Mouse (Mus musculus) stomach, embryonic 14.5 days (tissue): ENCODE data around the gene Clmn. TPM values are rescaled to one million over a fixed set of nuclear protein-coding genes. Genes with fewer than 3 reads are reported as not detected.

ENCODE experiments used
- ATAC-seq: fragments of 200-750 bp; cut with Nextera tagmentation; 2 replicates; pipeline ENCODE4 v1.8.0; 2017; ENCODE audit warnings: low read depth, moderate TSS enrichment; ENCODE audit not compliant: insufficient number of reproducible peaks, insufficient read depth, low FRiP score
- H3K27ac ChIP-seq: fragments of 300-500 bp; sonication (generic); 2 replicates; pipeline ENCODE4 v1.5.1; 2014; ENCODE audit warnings: mild to moderate bottlenecking, low read length, moderate library complexity, mixed read lengths
- H3K27me3 ChIP-seq: fragments of 300-500 bp; sonication (generic); 2 replicates; pipeline ENCODE4 v1.6.1; 2014; ENCODE audit warnings: low read length, control low read depth, mixed read lengths; ENCODE audit not compliant: control insufficient read depth, insufficient read depth
- H3K36me3 ChIP-seq: fragments of 300-500 bp; sonication (generic); 2 replicates; pipeline ENCODE4 v1.6.1; 2014; ENCODE audit warnings: mild to moderate bottlenecking, control low read depth, low read length, moderate library complexity, mixed read lengths; ENCODE audit not compliant: control insufficient read depth, insufficient read depth
- H3K4me1 ChIP-seq: fragments of 300-500 bp; sonication (generic); 2 replicates; pipeline ENCODE4 v1.6.1; 2014; ENCODE audit warnings: low read length, control low read depth, mixed read lengths; ENCODE audit not compliant: control insufficient read depth, insufficient read depth
- H3K4me2 ChIP-seq: fragments of 300-500 bp; sonication (generic); replicated peaks from 2 replicates; pipeline ENCODE4 v1.6.1; 2014; ENCODE audit warnings: low read depth, low read length, control low read depth
- H3K4me3 ChIP-seq: fragments of 300-500 bp; sonication (generic); 2 replicates; pipeline ENCODE4 v1.5.1; 2014; ENCODE audit warnings: low read depth, low read length, control low read depth
- H3K9ac ChIP-seq: fragments of 300-500 bp; sonication (generic); replicated peaks from 2 replicates; pipeline ENCODE4 v1.6.1; 2014; ENCODE audit warnings: low read depth, mild to moderate bottlenecking, control low read depth, low read length, moderate library complexity, mixed read lengths
- H3K9me3 ChIP-seq: fragments of 300-500 bp; sonication (generic); 2 replicates; pipeline ENCODE4 v1.6.1; 2016; ENCODE audit warnings: low read depth, low read length, control low read depth; ENCODE audit not compliant: control insufficient read depth
- WGBS: fragments of 180-500 bp; shearing (Covaris S2); extraction: QIAGEN DNeasy Blood & Tissue Kit; methylation state at CpG from one replicate; pipeline ENCODE4 v1.1.7; 2014; 5-methylcytosine and 5-hydroxymethylcytosine counted together
- polyA plus RNA-seq: library from polyadenylated mRNA; unstranded; fragments of >200 nt; fragmentation: Nextera tagmentation; extraction: Ambion mirVana; gene quantifications from 2 replicates; pipeline ENCODE4 v1.2.1, GENCODE M21; 2014

Gene Clmn
- polyA plus RNA-seq, 1 experiment from 2014 or later = 3.1 TPM

- Histone ChIP-seq H3K4me1 (no peaks in the 10 kb centered on the region), H3K27ac (no peak overlapping the region), H3K36me3 (no peaks in the 10 kb centered on the region), H3K9ac (no peak overlapping the region), H3K27me3 (no peaks in the 10 kb centered on the region), H3K4me2 (no peak overlapping the region), H3K9me3 (no peaks in the 10 kb centered on the region), H3K4me3 (no peak overlapping the region)
- WGBS = 85% methylated on average over 8 of the region's 8 CpGs
- ATAC-seq = no peak
These were observed 25.2 kb upstream of the Clmn start for GRCm38 (mm10) chr12:104890066-104890465.

GRCm38 (mm10) chr12:104886104-104886503 lies 21.2 kb upstream of the Clmn start:
- Histone ChIP-seq H3K9me3 (no peaks in the 10 kb centered on the region), H3K27ac (no peak overlapping the region), H3K36me3 (no peaks in the 10 kb centered on the region), H3K4me3 (no peak overlapping the region), H3K27me3 (no peaks in the 10 kb centered on the region), H3K4me2 (no peak overlapping the region), H3K9ac (no peak overlapping the region), H3K4me1 (no peaks in the 10 kb centered on the region)
- no peak for ATAC-seq
- 82% methylated on average over 7 of the region's 7 CpGs for WGBS

GRCm38 (mm10) chr12:104882533-104882932 lies 17.7 kb upstream of the Clmn start:
- Histone ChIP-seq H3K4me1 (no peaks in the 10 kb centered on the region), H3K36me3 (no peaks in the 10 kb centered on the region), H3K27me3 (no peaks in the 10 kb centered on the region), H3K9ac (no peak overlapping the region), H3K4me2 (no peak overlapping the region), H3K27ac (peak overlapping the region; percentile 33; the same call in 1 of the 2 replicates), H3K4me3 (no peak overlapping the region), H3K9me3 (no peaks in the 10 kb centered on the region)
- 55% methylated on average over 5 of the region's 5 CpGs for WGBS
- peak; percentile 68; the same call in 1 of the 2 replicates for ATAC-seq

GRCm38 (mm10) chr12:104882061-104882460 lies 17.2 kb upstream of the Clmn start:
- H3K4me3 ChIP-seq = no peak overlapping the region
- no peaks in the 10 kb centered on the region for H3K4me1 ChIP-seq
- H3K27me3 ChIP-seq = no peaks in the 10 kb centered on the region
- H3K9ac ChIP-seq = no peak overlapping the region
- WGBS = 44% methylated on average over 2 of the region's 2 CpGs
- H3K9me3 ChIP-seq = no peaks in the 10 kb centered on the region
- H3K36me3 ChIP-seq = no peaks in the 10 kb centered on the region
- H3K27ac ChIP-seq = peak overlapping the region; percentile 33; the same call in 1 of the 2 replicates
- peak; percentile 65 for ATAC-seq
- H3K4me2 ChIP-seq = no peak overlapping the region

- Histone ChIP-seq H3K27me3 (no peaks in the 10 kb centered on the region), H3K4me3 (no peak overlapping the region), H3K27ac (peak overlapping the region; percentile 33; the same call in 1 of the 2 replicates), H3K4me1 (no peaks in the 10 kb centered on the region), H3K9ac (no peak overlapping the region), H3K4me2 (no peak overlapping the region), H3K36me3 (no peaks in the 10 kb centered on the region), H3K9me3 (no peaks in the 10 kb centered on the region)
- WGBS = 64% methylated on average over 4 of the region's 4 CpGs
- ATAC-seq = peak; percentile 55
These were observed 16.7 kb upstream of the Clmn start for GRCm38 (mm10) chr12:104881518-104882060.

GRCm38 (mm10) chr12:104880367-104880766 lies 15.5 kb upstream of the Clmn start:
- H3K9me3 ChIP-seq = no peaks in the 10 kb centered on the region
- H3K4me3 ChIP-seq = no peak overlapping the region
- WGBS = 71% methylated on average over 12 of the region's 12 CpGs
- no peak overlapping the region for H3K4me2 ChIP-seq
- no peaks in the 10 kb centered on the region for H3K4me1 ChIP-seq
- H3K9ac ChIP-seq = no peak overlapping the region
- no peak overlapping the region for H3K27ac ChIP-seq
- ATAC-seq = no peak
- no peaks in the 10 kb centered on the region for H3K36me3 ChIP-seq
- no peaks in the 10 kb centered on the region for H3K27me3 ChIP-seq

GRCm38 (mm10) chr12:104879577-104879989 lies 14.7 kb upstream of the Clmn start:
- Histone ChIP-seq H3K27ac (no peak overlapping the region), H3K4me1 (no peaks in the 10 kb centered on the region), H3K36me3 (no peaks in the 10 kb centered on the region), H3K4me3 (no peak overlapping the region), H3K9me3 (no peaks in the 10 kb centered on the region), H3K4me2 (no peak overlapping the region), H3K9ac (no peak overlapping the region), H3K27me3 (no peaks in the 10 kb centered on the region)
- 58% methylated on average over 10 of the region's 10 CpGs for WGBS
- no peak for ATAC-seq

GRCm38 (mm10) chr12:104876053-104876452 lies 11.2 kb upstream of the Clmn start:
- Histone ChIP-seq H3K27me3 (no peaks in the 10 kb centered on the region), H3K9me3 (no peaks in the 10 kb centered on the region), H3K9ac (no peak overlapping the region), H3K27ac (no peak overlapping the region), H3K36me3 (no peaks in the 10 kb centered on the region), H3K4me2 (no peak overlapping the region), H3K4me1 (no peaks in the 10 kb centered on the region), H3K4me3 (no peak overlapping the region)
- ATAC-seq = peak; percentile 81; the same call in 1 of the 2 replicates
- whole genome bisulfite sequencing = 31% methylated on average over 3 of the region's 3 CpGs

- ATAC-seq = no peak
- H3K36me3 ChIP-seq = no peaks in the 10 kb centered on the region
- no peaks in the 10 kb centered on the region for H3K9me3 ChIP-seq
- H3K4me1 ChIP-seq = no peaks in the 10 kb centered on the region
- H3K4me3 ChIP-seq = no peak overlapping the region
- H3K27me3 ChIP-seq = no peaks in the 10 kb centered on the region
- 91% methylated on average over 6 of the region's 6 CpGs for WGBS
- H3K27ac ChIP-seq = no peak overlapping the region
- no peak overlapping the region for H3K4me2 ChIP-seq
- no peak overlapping the region for H3K9ac ChIP-seq
These were observed 7.1 kb upstream of the Clmn start for GRCm38 (mm10) chr12:104871987-104872386.
